Comparison of ENCODE assay signal across 10 mouse cellular contexts in the genomic region with DNA sequence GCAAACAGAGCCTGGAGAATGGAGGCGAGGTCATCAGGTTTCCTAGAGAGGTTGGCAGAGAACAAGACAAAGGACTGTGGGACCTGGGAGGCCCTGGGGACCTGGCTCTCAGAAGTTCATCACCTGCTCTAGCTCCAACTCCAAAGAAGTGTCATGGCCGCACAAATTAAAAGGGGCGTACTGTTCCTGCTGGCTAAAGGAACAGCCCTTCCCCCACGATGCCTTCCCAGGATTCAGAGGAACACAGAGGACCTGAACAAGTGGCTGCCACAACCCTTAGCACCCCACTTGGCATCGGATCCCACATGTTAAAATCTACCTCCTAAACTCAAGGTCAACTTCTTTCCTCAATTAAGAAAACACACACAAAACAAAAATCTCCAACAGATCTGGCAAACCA. TPM values are rescaled to one million over a fixed set of nuclear protein-coding genes. Genes with fewer than 3 reads are reported as not detected.
A peak's percentile ranks its signal among the peaks of the same experiment; 100 is the strongest.
DNase-seq lines count a peak whose midpoint lies in the region; ATAC-seq and TF ChIP-seq lines count a peak whose summit lies in the region.
"Had no signal": no experiment of that assay in that cellular context is flagged by ENCODE, and none has a peak within 500 bp of the region (broad histone marks: within the 10 kb centered on the region; RNA-seq: fewer than 3 reads in every experiment).

No protein-coding gene starts in this region.

- no peak for TF ChIP-seq EP300 in ES-Bruce4 (IDR thresholded peaks at IDR 0.05; ENCODE audit: insufficient read depth, low read depth, low read length)

- TF ChIP-seq POLR2A in ES-Bruce4 (IDR thresholded peaks at IDR 0.05; ENCODE audit: insufficient read depth, low read length) = no peak

- H3K36me3 ChIP-seq in forebrain, embryonic 10.5 days (replicated peaks) = peaks cover 4% of the 10 kb centered on the region; the same call in 1 of the 2 replicates
- no peaks in the 10 kb centered on the region for H3K36me3 ChIP-seq in forebrain, embryonic 11.5 days (ENCODE audit: control insufficient read depth, insufficient read depth, low read length)
- no peaks in the 10 kb centered on the region for H3K36me3 ChIP-seq in ES-Bruce4 (ENCODE audit: control insufficient read depth, insufficient read depth, low read length, poor library complexity, severe bottlenecking)
- H3K36me3 ChIP-seq in forebrain, postnatal 0 days (ENCODE audit: insufficient read depth) = 0 out of 2 replicates have a peak, but pooled peaks cover 2% of the 10 kb centered on the region
- H3K36me3 ChIP-seq in midbrain, embryonic 12.5 days = no peaks in the 10 kb centered on the region
- H3K36me3 ChIP-seq: liver, embryonic 13.5 days had no signal

- ATAC-seq in forebrain, embryonic 11.5 days (replicated peaks; ENCODE audit: low FRiP score) = no peak
- ATAC-seq in forebrain, postnatal 0 days = no peak
- no peak for ATAC-seq in midbrain, embryonic 12.5 days (ENCODE audit: low FRiP score, low read depth)

- H3K4me1 ChIP-seq in forebrain, embryonic 10.5 days = peaks cover 48% of the 10 kb centered on the region
- H3K4me1 ChIP-seq in forebrain, embryonic 11.5 days (replicated peaks; ENCODE audit: control insufficient read depth, insufficient read depth, low read length) = peaks cover 21% of the 10 kb centered on the region
- peaks cover 9% of the 10 kb centered on the region for H3K4me1 ChIP-seq in ES-Bruce4 (ENCODE audit: control insufficient read depth, insufficient read depth, low read length)
- peaks cover 24% of the 10 kb centered on the region for H3K4me1 ChIP-seq in forebrain, postnatal 0 days (ENCODE audit: insufficient read depth)
- peaks cover 47% of the 10 kb centered on the region for H3K4me1 ChIP-seq in midbrain, embryonic 12.5 days

- H3K4me3 ChIP-seq in forebrain, embryonic 10.5 days = no peak overlapping the region; the same call in 1 of the 2 replicates
- H3K4me3 ChIP-seq in forebrain, embryonic 11.5 days (ENCODE audit: low read depth, low read length) = no peak overlapping the region
- H3K4me3 ChIP-seq in ES-Bruce4 (ENCODE audit: low read depth, low read length) = peak overlapping the region; percentile 47
- H3K4me3 ChIP-seq in forebrain, postnatal 0 days (ENCODE audit: low read depth, low read length) = peak overlapping the region; percentile 60; the same call in 1 of the 2 replicates
- H3K4me3 ChIP-seq in midbrain, embryonic 12.5 days = peak overlapping the region; percentile 59; the same call in 1 of the 2 replicates
- H3K4me3 ChIP-seq: liver, embryonic 13.5 days had no signal

- no peak for TF ChIP-seq CTCF in ES-Bruce4 (IDR thresholded peaks at IDR 0.05; ENCODE audit: low read depth, low read length)
- no peak for TF ChIP-seq CTCF in forebrain, postnatal 0 days (IDR thresholded peaks at IDR 0.05; ENCODE audit: low read depth)

- DNase-seq in forebrain, embryonic 10.5 days (ENCODE audit: extremely low spot score, low spot score) = no peak
- no peak for DNase-seq in forebrain, embryonic 11.5 days (ENCODE audit: low spot score)
- no peak for DNase-seq in forebrain, postnatal 0 days
- DNase-seq in thymus, postnatal 36 days = no peak
- no peak for DNase-seq in cerebellum, adult 11 months
- DNase-seq in frontal cortex, postnatal 14 days (ENCODE audit: low spot score in 2 of 2) = no peak
- DNase-seq: kidney, postnatal 14 days; liver, embryonic 13.5 days had no signal

- WGBS in forebrain, embryonic 10.5 days = 81% methylated on average over 5 of the region's 5 CpGs
- 78% methylated on average over 5 of the region's 5 CpGs for WGBS in forebrain, embryonic 11.5 days
- 75% methylated on average over 5 of the region's 5 CpGs for WGBS in forebrain, postnatal 0 days
- 80% methylated on average over 5 of the region's 5 CpGs for WGBS in midbrain, embryonic 12.5 days

- H3K27me3 ChIP-seq in forebrain, embryonic 10.5 days (ENCODE audit: poor library complexity, severe bottlenecking) = no peaks in the 10 kb centered on the region
- no peaks in the 10 kb centered on the region for H3K27me3 ChIP-seq in forebrain, embryonic 11.5 days (ENCODE audit: control insufficient read depth, insufficient read depth, low read length)
- no peaks in the 10 kb centered on the region for H3K27me3 ChIP-seq in ES-Bruce4 (ENCODE audit: control insufficient read depth, insufficient read depth, low read length, poor library complexity, severe bottlenecking)
- no peaks in the 10 kb centered on the region for H3K27me3 ChIP-seq in forebrain, postnatal 0 days (ENCODE audit: insufficient read depth, low read length)
- H3K27me3 ChIP-seq in midbrain, embryonic 12.5 days = no peaks in the 10 kb centered on the region
- H3K27me3 ChIP-seq: liver, embryonic 13.5 days had no signal

- H3K9ac ChIP-seq in forebrain, embryonic 11.5 days (ENCODE audit: low read length) = no peak overlapping the region
- peak overlapping the region; percentile 58 for H3K9ac ChIP-seq in ES-Bruce4 (ENCODE audit: low read depth, poor library complexity, severe bottlenecking)
- no peak overlapping the region for H3K9ac ChIP-seq in forebrain, postnatal 0 days
- no peak overlapping the region; the same call in 1 of the 2 replicates for H3K9ac ChIP-seq in midbrain, embryonic 12.5 days (replicated peaks)
- H3K9ac ChIP-seq: liver, embryonic 13.5 days had no signal

- H3K27ac ChIP-seq in forebrain, embryonic 10.5 days = peak overlapping the region; percentile 48; the same call in 1 of the 2 replicates
- H3K27ac ChIP-seq in forebrain, embryonic 11.5 days (ENCODE audit: low read depth, low read length) = no peak overlapping the region
- H3K27ac ChIP-seq in ES-Bruce4 (ENCODE audit: insufficient read depth, low read length) = peak overlapping the region; percentile 91
- H3K27ac ChIP-seq in forebrain, postnatal 0 days (ENCODE audit: low read depth, low read length) = no peak overlapping the region
- H3K27ac ChIP-seq in midbrain, embryonic 12.5 days (replicated peaks) = no peak overlapping the region
- H3K27ac ChIP-seq: liver, embryonic 13.5 days had no signal

- H3K4me2 ChIP-seq in forebrain, embryonic 11.5 days (ENCODE audit: low read depth, low read length, severe bottlenecking) = no peak overlapping the region
- H3K4me2 ChIP-seq in forebrain, postnatal 0 days (ENCODE audit: low read depth) = peak overlapping the region; percentile 71
- H3K4me2 ChIP-seq in midbrain, embryonic 12.5 days (replicated peaks) = peak overlapping the region; percentile 72
- H3K4me2 ChIP-seq: liver, embryonic 13.5 days had no signal

- H3K9me3 ChIP-seq in forebrain, embryonic 10.5 days = no peaks in the 10 kb centered on the region; the same call in 1 of the 2 replicates
- no peaks in the 10 kb centered on the region for H3K9me3 ChIP-seq in forebrain, embryonic 11.5 days (ENCODE audit: control insufficient read depth, low read length)
- H3K9me3 ChIP-seq in ES-Bruce4 (replicated peaks; ENCODE audit: control insufficient read depth, insufficient read depth, low read length, poor library complexity, severe bottlenecking) = no peaks in the 10 kb centered on the region
- no peaks in the 10 kb centered on the region for H3K9me3 ChIP-seq in forebrain, postnatal 0 days (ENCODE audit: low read length)
- no peaks in the 10 kb centered on the region for H3K9me3 ChIP-seq in midbrain, embryonic 12.5 days
- H3K9me3 ChIP-seq: liver, embryonic 13.5 days had no signal

RNA-seq across cellular contexts. Expression of gene Pik3ip1, which starts 39.2 kb away (rescaled TPM):
- polyA plus RNA-seq in forebrain, embryonic 10.5 days (2016; fragmentation: Nextera tagmentation; extraction: Ambion mirVana) = 5.6 and 6.2 TPM in 2 replicates
- polyA plus RNA-seq in forebrain, embryonic 11.5 days (2014; fragmentation: Nextera tagmentation; extraction: Ambion mirVana) = 9.7 and 10.6 TPM in 2 replicates
- polyA plus RNA-seq in ES-Bruce4 (2011; ENCODE audit: insufficient read depth, insufficient read length, low read depth, missing spikeins) = 17.0 TPM in 2 replicates
- total RNA-seq in forebrain, postnatal 0 days (2014; rRNA removed) = 36.2 and 47.8 TPM in 2 replicates
- polyA plus RNA-seq in forebrain, postnatal 0 days (2015; fragmentation: Nextera tagmentation; extraction: Ambion mirVana) = 30.3 and 37.3 TPM in 2 replicates
- 17.3 TPM in 2 replicates for polyA plus RNA-seq in midbrain, embryonic 12.5 days (2016; fragmentation: Nextera tagmentation; extraction: Ambion mirVana)

RNA-seq across cellular contexts. Expression of gene Limk2, which starts 39.5 kb away (rescaled TPM):
- 42.8 and 43.1 TPM in 2 replicates for polyA plus RNA-seq in forebrain, embryonic 10.5 days (2016; fragmentation: Nextera tagmentation; extraction: Ambion mirVana)
- polyA plus RNA-seq in forebrain, embryonic 11.5 days (2014; fragmentation: Nextera tagmentation; extraction: Ambion mirVana) = 51.8 and 63.9 TPM in 2 replicates
- 186 and 190 TPM in 2 replicates for polyA plus RNA-seq in ES-Bruce4 (2011; ENCODE audit: insufficient read depth, insufficient read length, low read depth, missing spikeins)
- 148 and 173 TPM in 2 replicates for total RNA-seq in forebrain, postnatal 0 days (2014; rRNA removed)
- 87.7 and 98.6 TPM in 2 replicates for polyA plus RNA-seq in forebrain, postnatal 0 days (2015; fragmentation: Nextera tagmentation; extraction: Ambion mirVana)
- 94.3 and 102 TPM in 2 replicates for polyA plus RNA-seq in midbrain, embryonic 12.5 days (2016; fragmentation: Nextera tagmentation; extraction: Ambion mirVana)

Comparison
In these comparisons a context has a peak if more than half of its experiments do, and no peak if none do; other contexts are left out.
1. H3K27ac ChIP-seq: peak in forebrain, embryonic 10.5 days (single experiment) and ES-Bruce4 (single experiment); none in forebrain, embryonic 11.5 days (single experiment), forebrain, postnatal 0 days (single experiment) and midbrain, embryonic 12.5 days (single experiment).
2. H3K4me3 ChIP-seq: peak in ES-Bruce4 (single experiment), forebrain, postnatal 0 days (single experiment) and midbrain, embryonic 12.5 days (single experiment); none in forebrain, embryonic 10.5 days (single experiment) and forebrain, embryonic 11.5 days (single experiment).